ENCODE assay signal across 10 mouse cellular contexts in the genomic region with DNA sequence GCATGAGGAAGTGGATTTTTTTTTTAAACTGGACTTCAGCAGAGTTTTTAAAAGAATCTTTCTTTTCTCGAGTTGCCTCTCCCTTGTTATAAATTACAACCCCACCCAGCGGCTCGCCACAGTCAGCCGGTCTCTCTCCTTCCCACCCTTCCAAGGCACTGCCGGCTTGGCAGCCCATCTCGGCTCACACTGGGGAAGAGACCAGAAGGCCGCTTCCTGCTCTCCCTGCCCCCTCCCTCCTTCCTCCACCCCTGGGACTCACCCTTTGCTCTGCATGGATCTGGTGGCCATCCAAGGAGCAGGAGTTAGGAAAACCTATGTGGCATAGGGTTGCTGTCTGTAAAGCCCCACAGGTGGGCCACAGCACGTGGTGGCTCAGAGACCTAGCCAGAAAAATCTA.
DNase-seq lines count a peak whose midpoint lies in the region; ATAC-seq lines count a peak whose summit lies in the region.
"Had no signal": no experiment of that assay in that cellular context is flagged by ENCODE, and none has a peak within 500 bp of the region (broad histone marks: within the 10 kb centered on the region; RNA-seq: fewer than 3 reads in every experiment).

No protein-coding gene starts in this region.

- no peaks in the 10 kb centered on the region for H3K4me1 ChIP-seq in embryonic facial prominence, embryonic 15.5 days
- peaks cover 8% of the 10 kb centered on the region for H3K4me1 ChIP-seq in intestine, embryonic 15.5 days (replicated peaks)
- no peaks in the 10 kb centered on the region for H3K4me1 ChIP-seq in forebrain, embryonic 12.5 days

- 30% methylated on average over 8 of the region's 8 CpGs for WGBS in embryonic facial prominence, embryonic 15.5 days
- WGBS in intestine, embryonic 15.5 days = 17% methylated on average over 8 of the region's 8 CpGs
- WGBS in forebrain, embryonic 12.5 days = 62% methylated on average over 8 of the region's 8 CpGs

- no peak overlapping the region for H3K4me2 ChIP-seq in embryonic facial prominence, embryonic 15.5 days (replicated peaks)
- 0 out of 2 replicates have a peak overlapping the region, but pooled peaks have one; percentile 17 for H3K4me2 ChIP-seq in intestine, embryonic 15.5 days (replicated peaks)
- no peak overlapping the region for H3K4me2 ChIP-seq in forebrain, embryonic 12.5 days
- H3K4me2 ChIP-seq: limb, embryonic 13.5 days had no signal

- no peaks in the 10 kb centered on the region for H3K27me3 ChIP-seq in embryonic facial prominence, embryonic 15.5 days
- no peaks in the 10 kb centered on the region for H3K27me3 ChIP-seq in intestine, embryonic 15.5 days (replicated peaks)
- H3K27me3 ChIP-seq in forebrain, embryonic 12.5 days = no peaks in the 10 kb centered on the region
- H3K27me3 ChIP-seq: limb, embryonic 13.5 days had no signal

- H3K9ac ChIP-seq in embryonic facial prominence, embryonic 15.5 days = no peak overlapping the region
- no peak overlapping the region for H3K9ac ChIP-seq in intestine, embryonic 15.5 days
- no peak overlapping the region for H3K9ac ChIP-seq in forebrain, embryonic 12.5 days
- H3K9ac ChIP-seq: limb, embryonic 13.5 days had no signal

- peak; percentile 75; the same call in 1 of the 2 replicates for ATAC-seq in embryonic facial prominence, embryonic 15.5 days (ENCODE audit: insufficient number of reproducible peaks, low FRiP score, low TSS enrichment, low read depth)
- peak; percentile 84; the same call in 1 of the 2 replicates for ATAC-seq in intestine, embryonic 15.5 days
- no peak for ATAC-seq in forebrain, embryonic 12.5 days (ENCODE audit: low FRiP score)

- no peak overlapping the region for H3K4me3 ChIP-seq in embryonic facial prominence, embryonic 15.5 days (replicated peaks)
- H3K4me3 ChIP-seq in intestine, embryonic 15.5 days (replicated peaks) = no peak overlapping the region
- no peak overlapping the region for H3K4me3 ChIP-seq in forebrain, embryonic 12.5 days (replicated peaks)
- H3K4me3 ChIP-seq: forebrain, embryonic 10.5 days; limb, embryonic 13.5 days had no signal

- H3K9me3 ChIP-seq in embryonic facial prominence, embryonic 15.5 days (replicated peaks) = no peaks in the 10 kb centered on the region
- no peaks in the 10 kb centered on the region for H3K9me3 ChIP-seq in intestine, embryonic 15.5 days
- no peaks in the 10 kb centered on the region for H3K9me3 ChIP-seq in forebrain, embryonic 12.5 days
- H3K9me3 ChIP-seq: forebrain, embryonic 10.5 days; limb, embryonic 13.5 days had no signal

- DNase-seq in cerebellum, postnatal 36 days = peak; percentile 3 to 18
- DNase-seq in cerebellum, adult 8-10 months = no peak
- peak; percentile 85 for DNase-seq in lung, postnatal 10 days
- no peak for DNase-seq in thymus, postnatal 4 days
- no peak for DNase-seq in right cerebral cortex, postnatal 4 days

- no peaks in the 10 kb centered on the region for H3K36me3 ChIP-seq in embryonic facial prominence, embryonic 15.5 days
- H3K36me3 ChIP-seq in intestine, embryonic 15.5 days = no peaks in the 10 kb centered on the region
- no peaks in the 10 kb centered on the region for H3K36me3 ChIP-seq in forebrain, embryonic 12.5 days (replicated peaks)
- H3K36me3 ChIP-seq: forebrain, embryonic 10.5 days; limb, embryonic 13.5 days had no signal

- H3K27ac ChIP-seq in embryonic facial prominence, embryonic 15.5 days (replicated peaks) = no peak overlapping the region
- no peak overlapping the region for H3K27ac ChIP-seq in intestine, embryonic 15.5 days
- no peak overlapping the region for H3K27ac ChIP-seq in forebrain, embryonic 12.5 days
- H3K27ac ChIP-seq: forebrain, embryonic 10.5 days; limb, embryonic 13.5 days had no signal

Comparison
In these comparisons a context has a peak if more than half of its experiments do, and no peak if none do; other contexts are left out.
1. DNase-seq: peak in cerebellum, postnatal 36 days (2 of 2) and lung, postnatal 10 days (single experiment); none in cerebellum, adult 8-10 months (single experiment), thymus, postnatal 4 days (single experiment) and right cerebral cortex, postnatal 4 days (single experiment).